Comparison of ENCODE assay signal across 13 mouse cellular contexts in genomic region chr2:171846826-171847492, GRCm38 (mm10).
DNase-seq lines count a peak whose midpoint lies in the region; ATAC-seq and TF ChIP-seq lines count a peak whose summit lies in the region.
"Had no signal": no experiment of that assay in that cellular context is flagged by ENCODE, and none has a peak within 500 bp of the region (broad histone marks: within the 10 kb centered on the region; RNA-seq: fewer than 3 reads in every experiment).

No protein-coding gene starts in this region.

- H3K9ac ChIP-seq in forebrain, embryonic 12.5 days = no peak overlapping the region; the same call in 1 of the 2 replicates
- no peak overlapping the region for H3K9ac ChIP-seq in midbrain, embryonic 14.5 days (replicated peaks; ENCODE audit: low read length)
- H3K9ac ChIP-seq: liver, embryonic 12.5 days had no signal

- H3K4me3 ChIP-seq in forebrain, embryonic 12.5 days (replicated peaks) = no peak overlapping the region
- H3K4me3 ChIP-seq in midbrain, embryonic 14.5 days (replicated peaks; ENCODE audit: low read depth, low read length) = no peak overlapping the region
- H3K4me3 ChIP-seq in gastrocnemius, adult 2 months = no peak overlapping the region
- H3K4me3 ChIP-seq: liver, embryonic 12.5 days had no signal

- no peak overlapping the region for H3K4me2 ChIP-seq in forebrain, embryonic 12.5 days
- no peak overlapping the region for H3K4me2 ChIP-seq in midbrain, embryonic 14.5 days (ENCODE audit: low read length)
- H3K4me2 ChIP-seq: liver, embryonic 12.5 days had no signal

- H3K9me3 ChIP-seq in forebrain, embryonic 12.5 days = no peaks in the 10 kb centered on the region
- H3K9me3 ChIP-seq in midbrain, embryonic 14.5 days (ENCODE audit: control insufficient read depth, low read length) = no peaks in the 10 kb centered on the region
- H3K9me3 ChIP-seq: liver, embryonic 12.5 days had no signal

- peak; percentile 85; the same call in 1 of the 2 replicates for ATAC-seq in forebrain, embryonic 12.5 days (ENCODE audit: low FRiP score)
- ATAC-seq in midbrain, embryonic 14.5 days (ENCODE audit: low FRiP score, low TSS enrichment) = no peak; the same call in 1 of the 2 replicates
- ATAC-seq: liver, embryonic 12.5 days had no signal

- H3K27me3 ChIP-seq in forebrain, embryonic 12.5 days = no peaks in the 10 kb centered on the region
- no peaks in the 10 kb centered on the region for H3K27me3 ChIP-seq in midbrain, embryonic 14.5 days (ENCODE audit: control insufficient read depth, insufficient read depth, low read length)
- H3K27me3 ChIP-seq: liver, embryonic 12.5 days had no signal

- intact Hi-C loops in left cerebral cortex, postnatal 4 days (cut with DNase I) = no loop called here
- intact Hi-C loops in left cerebral cortex, postnatal 25 days (cut with DNase I) = no loop called here
- intact Hi-C loops in gastrocnemius, adult 2 months (cut with DNase I) = no loop called here

- peak overlapping the region; percentile 80 for H3K27ac ChIP-seq in forebrain, embryonic 12.5 days
- no peak overlapping the region for H3K27ac ChIP-seq in midbrain, embryonic 14.5 days (replicated peaks; ENCODE audit: low read depth, low read length)
- H3K27ac ChIP-seq in gastrocnemius, adult 2 months = no peak overlapping the region
- H3K27ac ChIP-seq: liver, embryonic 12.5 days; macrophage had no signal

- DNase-seq in cerebellum, adult 11 months = peak; percentile 3
- DNase-seq in cerebellum, adult 11-12 months = no peak
- DNase-seq in left cerebral cortex, postnatal 4 days = peak; percentile 92
- no peak for DNase-seq in left cerebral cortex, postnatal 25 days (ENCODE audit: low spot score in 2 of 2)
- DNase-seq in midbrain, embryonic 14.5 days = peak; percentile 81
- DNase-seq in gastrocnemius, adult 2 months = no peak
- DNase-seq in spleen, adult 18-20 months = no peak
- DNase-seq: adrenal gland, adult 2 months; gastrocnemius, postnatal 36 days; layer of hippocampus, adult 9-11 months had no signal

- 24% methylated on average over 4 of the region's 4 CpGs for WGBS in forebrain, embryonic 12.5 days
- 20% methylated on average over 4 of the region's 4 CpGs for WGBS in midbrain, embryonic 14.5 days

- peaks cover 13% of the 10 kb centered on the region for H3K4me1 ChIP-seq in forebrain, embryonic 12.5 days
- no peaks in the 10 kb centered on the region for H3K4me1 ChIP-seq in midbrain, embryonic 14.5 days (ENCODE audit: control insufficient read depth, insufficient read depth, low read length)
- H3K4me1 ChIP-seq: liver, embryonic 12.5 days had no signal

- no peaks in the 10 kb centered on the region for H3K36me3 ChIP-seq in forebrain, embryonic 12.5 days (replicated peaks)
- H3K36me3 ChIP-seq in midbrain, embryonic 14.5 days (ENCODE audit: control insufficient read depth, insufficient read depth, low read length) = no peaks in the 10 kb centered on the region
- H3K36me3 ChIP-seq: liver, embryonic 12.5 days had no signal

- no peak for TF ChIP-seq CTCF in gastrocnemius, adult 2 months (IDR thresholded peaks at IDR 0.05)

Comparison
In these comparisons a context has a peak if more than half of its experiments do, and no peak if none do; other contexts are left out.
1. DNase-seq: peak in cerebellum, adult 11 months (single experiment), left cerebral cortex, postnatal 4 days (single experiment) and midbrain, embryonic 14.5 days (single experiment); none in cerebellum, adult 11-12 months (single experiment), left cerebral cortex, postnatal 25 days (0 of 2), gastrocnemius, adult 2 months (single experiment) and spleen, adult 18-20 months (0 of 2).